Mouse (Mus musculus) kidney, adult 2 months (tissue): Measurements from ENCODE around the gene Apol8.

Experiments
- CTCF ChIP-seq: fragments of 200-500 bp; conservative IDR thresholded peaks from 2 replicates; pipeline ENCODE4 v1.5.1; 2011; ENCODE audit warnings: low read depth, mild to moderate bottlenecking, control low read depth, low read length, moderate library complexity, mixed read lengths; ENCODE audit not compliant: insufficient read depth, insufficient read length
- POLR2A ChIP-seq: fragments of 200-500 bp; IDR thresholded peaks from one replicate; pipeline ENCODE4 v1.6.1; 2011; ENCODE audit warnings: low read depth, low read length, control low read depth

- TF ChIP-seq POLR2A: no peak
- no peak for TF ChIP-seq CTCF
Measured at GRCm38 (mm10) chr15:77793554-77793953, 36.8 kb upstream of the Apol8 start.
